In genomic region chr2:165547410-165547809, GRCm38 (mm10) we compare ENCODE assay signal across 7 mouse cellular contexts. TPM values are rescaled to one million over a fixed set of nuclear protein-coding genes. Genes with fewer than 3 reads are reported as not detected.
DNase-seq lines count a peak whose midpoint lies in the region.

No protein-coding gene starts in this region.

- intact Hi-C loops in heart, postnatal 14 days (cut with DNase I) = no loop called here

- peak; percentile 17 to 39 for DNase-seq in layer of hippocampus, adult 8-10 months (ENCODE audit: low spot score in 2 of 2)
- no peak for DNase-seq in layer of hippocampus, adult 9-10 months (ENCODE audit: low spot score)
- DNase-seq in MN1 (ENCODE audit: low spot score) = peak; percentile 49
- peak; percentile 36 for DNase-seq in c-Kit-positive CD71-positive TER-119-negative erythroid progenitor cells, embryonic 14.5 days (ENCODE audit: low read depth)
- DNase-seq in heart, postnatal 14 days = peak; percentile 19 to 47
- peak; percentile 51 for DNase-seq in lung, postnatal 36 days
- no peak for DNase-seq in T-cell, adult 2 months (ENCODE audit: low spot score)

RNA-seq across cellular contexts. Expression of gene Slc2a10, which starts 43.8 kb away (rescaled TPM):
- total RNA-seq in layer of hippocampus, adult 8-10 months (2022) = 1 to 10 TPM; 1.2 to 2.0 (median 1.6) TPM
- 1 to 10 TPM; 3.4 to 4.4 TPM for total RNA-seq in heart, postnatal 14 days (2021)

RNA-seq across cellular contexts. Expression of gene Eya2, which starts 47.4 kb away (rescaled TPM):
- 1 to 10 TPM; 2.6 to 4.5 (median 3.0) TPM for total RNA-seq in layer of hippocampus, adult 8-10 months (2022)
- 1 to 10 TPM; 1.8 to 2.5 TPM for total RNA-seq in heart, postnatal 14 days (2021)

RNA-seq across cellular contexts. Expression of gene Trp53rka, which starts 54.3 kb away (rescaled TPM):
- total RNA-seq in layer of hippocampus, adult 8-10 months (2022) = 10 to 100 TPM; 17.5 to 22.6 (median 20.5) TPM
- 10 to 100 TPM; 10.6 to 10.9 TPM for total RNA-seq in heart, postnatal 14 days (2021)

Comparison
In these comparisons a context has a peak if more than half of its experiments do, and no peak if none do; other contexts are left out.
1. DNase-seq: peak in layer of hippocampus, adult 8-10 months (2 of 2), MN1 (single experiment), c-Kit-positive CD71-positive TER-119-negative erythroid progenitor cells, embryonic 14.5 days (single experiment), heart, postnatal 14 days (2 of 2) and lung, postnatal 36 days (single experiment); none in layer of hippocampus, adult 9-10 months (single experiment) and T-cell, adult 2 months (single experiment).